Mouse (Mus musculus): ENCODE measurements at regions not wholly inside any gene's neighbourhood (a gene's known extent, or its start where the extent isn't known, plus 50 kb on each side); places are given as distances from the start of the nearest gene placed in this dataset.
"Not testable (repeated sequence)": the region's sequence is repeated elsewhere in the genome, so short reads cannot be mapped to it uniquely, and the experiment has no call there.

DNA sequence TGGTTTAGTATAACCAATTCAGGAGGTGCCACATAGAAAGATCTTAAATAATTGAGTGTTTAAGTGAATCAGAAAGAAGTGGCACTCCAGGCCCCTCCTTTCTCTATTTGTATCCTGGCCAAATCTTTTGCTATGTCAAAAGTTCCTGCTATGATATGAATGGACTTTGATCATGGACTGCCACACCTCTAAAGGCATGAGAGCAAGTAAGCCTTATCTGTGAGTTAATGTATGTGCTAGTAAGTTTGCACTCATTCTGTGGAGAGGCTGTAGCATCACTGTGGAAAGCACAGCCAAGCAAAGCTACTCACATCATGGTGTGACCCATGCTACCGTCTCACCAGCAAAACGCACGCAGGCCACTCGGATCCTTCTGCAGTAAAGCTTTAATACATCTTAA lies 140.2 kb downstream of the Jrkl start:
- DNase-seq: no peak

DNA sequence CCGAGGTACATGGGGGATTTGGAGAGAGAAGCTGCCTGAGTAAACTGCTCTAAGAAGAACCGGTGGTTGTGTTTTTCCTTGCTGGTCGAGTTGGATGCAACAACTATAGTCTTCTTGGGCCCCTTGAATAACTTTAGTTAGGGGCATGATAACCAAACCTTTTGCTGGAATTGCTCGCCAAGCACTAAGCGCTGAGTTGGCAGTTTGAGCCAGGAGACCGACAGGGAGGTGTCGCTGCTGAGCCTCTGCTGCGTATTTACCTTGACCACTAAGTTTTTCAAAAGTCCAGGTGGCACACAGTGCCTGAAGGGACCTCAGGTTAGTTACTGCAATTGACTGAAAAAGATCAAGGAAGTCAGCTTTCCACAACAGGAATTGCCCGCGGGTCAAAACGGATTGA lies 162.0 kb downstream of the Jrkl start:
- DNase-seq: no peak

DNA sequence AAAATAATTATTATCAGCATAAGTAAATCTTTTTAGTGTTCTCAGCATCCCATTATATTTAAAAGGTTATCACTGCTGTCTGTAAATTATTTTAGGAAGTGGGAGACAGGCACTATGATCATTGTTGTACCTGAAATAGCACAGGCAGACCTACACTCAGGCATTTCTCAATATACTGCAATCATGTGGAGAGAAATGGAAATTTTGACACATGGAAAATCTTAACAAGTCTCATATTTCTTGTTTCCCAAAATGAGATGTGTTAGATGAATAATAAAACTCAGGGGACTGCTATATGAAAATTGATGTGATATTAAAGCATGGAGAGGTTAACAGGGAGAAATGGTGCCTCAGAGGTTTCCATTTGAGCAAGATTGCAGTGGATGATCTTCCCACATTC lies 196.6 kb downstream of the Jrkl start:
- DNase-seq: no peak

DNA sequence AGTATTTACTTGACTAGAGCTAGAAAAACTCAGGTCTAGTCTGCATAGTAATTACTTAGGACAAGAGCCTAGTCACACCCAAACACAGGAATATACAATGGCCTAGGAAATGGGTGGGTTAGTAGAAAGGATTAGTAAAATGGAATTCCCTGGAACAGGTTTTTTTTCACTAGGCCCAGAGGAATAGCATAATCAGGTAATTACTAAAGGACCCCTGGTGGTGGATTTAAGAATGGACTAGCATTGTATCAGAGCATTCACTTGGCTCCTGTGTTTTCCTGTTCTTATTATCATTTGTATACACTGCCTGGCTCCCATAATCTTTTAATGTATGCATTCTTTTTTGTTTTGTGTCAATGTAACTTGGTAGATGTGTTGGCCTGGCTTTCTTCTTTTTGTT lies 226.6 kb downstream of the Jrkl start:
- no peak for DNase-seq

DNA sequence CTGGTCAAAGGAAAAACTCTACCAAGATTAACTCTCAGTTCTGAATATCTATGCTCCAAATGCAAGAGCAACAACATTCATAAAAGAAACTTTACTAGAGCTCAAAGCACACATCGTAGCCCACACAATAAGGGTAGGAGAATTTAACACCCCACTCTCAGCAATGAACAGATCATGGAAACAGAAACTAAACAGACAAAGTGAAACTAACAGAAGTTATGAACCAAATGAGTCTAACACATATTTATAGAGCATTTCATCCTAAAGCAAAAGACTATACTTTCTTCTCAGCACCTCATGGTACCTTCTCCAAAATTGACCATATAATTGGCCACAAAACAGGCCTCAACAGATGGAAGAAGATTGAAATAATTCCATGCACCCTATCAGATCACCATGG lies 262.4 kb downstream of the Jrkl start:
- not testable (repeated sequence) for DNase-seq

DNA sequence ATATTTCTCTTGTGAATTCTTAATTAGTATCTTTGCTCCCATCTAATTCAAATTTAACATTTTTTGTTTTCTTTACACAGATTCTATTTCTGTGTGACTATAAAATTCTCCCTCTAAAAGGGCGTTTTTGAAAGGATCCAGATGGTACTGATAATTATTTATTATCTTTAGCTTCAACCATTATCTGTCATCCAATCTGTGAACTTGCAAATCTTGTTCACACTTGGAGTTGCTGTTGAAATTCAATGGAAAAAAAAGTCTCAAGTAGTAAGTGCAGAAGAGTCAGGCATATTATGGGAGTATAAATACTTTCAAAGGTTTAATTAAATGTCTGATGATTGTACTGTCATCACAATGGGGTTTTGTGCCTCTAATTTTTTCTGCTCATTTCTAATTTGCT lies 272.6 kb downstream of the Jrkl start:
- no peak for DNase-seq

DNA sequence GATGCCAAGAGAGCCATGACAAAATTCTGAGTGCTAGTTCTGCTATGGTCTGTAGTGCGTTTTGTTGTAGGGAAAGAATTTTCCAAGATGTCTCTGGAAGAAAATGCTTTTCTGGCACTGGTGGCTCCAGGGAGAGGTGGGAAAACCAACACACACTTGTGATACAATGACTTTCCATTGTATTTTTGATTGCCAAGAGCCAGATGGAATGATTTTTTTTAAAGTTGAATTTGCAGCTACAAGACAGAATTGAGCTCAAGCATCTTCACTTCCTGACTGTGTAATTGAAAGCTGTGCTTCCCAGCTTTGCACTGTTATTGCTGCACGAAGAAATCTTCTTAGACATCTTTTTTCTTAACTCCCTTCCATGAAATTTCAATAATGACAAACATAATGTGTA lies 285.3 kb downstream of the Jrkl start:
- DNase-seq: no peak

DNA sequence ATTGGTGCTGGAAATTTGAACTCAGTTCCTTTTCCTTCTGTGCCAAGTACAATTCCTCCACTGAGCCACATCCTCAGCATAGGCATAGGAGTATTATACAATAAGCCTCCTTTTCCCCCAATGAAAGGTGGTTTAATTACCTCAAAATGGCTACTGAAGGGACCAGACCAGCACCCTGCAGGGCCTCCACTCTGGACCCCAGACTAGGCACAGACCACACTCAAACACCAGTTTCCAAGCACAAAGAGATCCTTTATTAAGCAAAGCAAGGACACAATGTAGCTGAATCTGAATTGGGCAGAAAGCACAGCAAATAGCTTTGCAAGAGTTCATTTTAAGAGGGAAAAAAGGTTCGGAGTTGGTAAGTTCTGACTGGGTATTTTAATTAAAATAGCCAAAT lies 299.5 kb downstream of the Jrkl start:
- no peak for DNase-seq

DNA sequence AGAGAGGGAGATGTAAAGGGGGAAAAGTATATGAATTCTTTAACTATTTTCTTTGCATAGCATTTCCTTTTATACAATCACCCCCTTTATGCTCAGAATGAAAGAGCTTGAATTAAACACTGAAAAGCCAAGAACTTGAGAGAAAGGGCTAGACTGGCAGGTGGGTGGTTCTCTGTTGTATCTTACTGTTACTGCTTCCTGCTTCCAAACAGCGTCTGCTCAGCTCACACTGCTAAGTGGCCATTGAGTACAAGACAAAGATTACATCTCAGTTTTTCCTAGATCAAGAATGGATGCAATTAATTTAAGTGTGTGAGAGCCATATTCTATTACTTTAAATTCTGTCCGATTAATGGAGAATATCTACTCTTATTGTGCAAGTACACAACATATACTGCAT lies 300.2 kb downstream of the Jrkl start:
- DNase-seq: no peak

DNA sequence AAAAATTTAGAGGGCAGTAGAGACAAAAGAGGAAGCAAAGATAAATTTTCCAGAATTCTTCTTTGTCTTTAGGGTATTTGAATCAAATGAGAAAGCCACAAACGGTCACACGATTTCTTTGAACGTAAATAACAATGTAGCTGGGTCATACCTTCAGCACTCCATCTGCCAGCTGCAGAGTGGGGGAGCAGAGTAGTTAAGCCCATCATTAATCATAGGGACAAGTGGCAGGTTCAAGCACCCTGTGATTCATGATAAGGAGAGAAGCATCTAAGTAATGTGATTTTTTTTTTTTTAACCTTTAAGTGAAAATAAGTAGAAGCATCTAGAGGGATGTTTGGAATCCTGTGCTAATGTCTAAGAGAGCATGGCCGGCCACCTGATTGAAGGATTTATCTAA lies 300.6 kb downstream of the Jrkl start:
- DNase-seq: no peak

DNA sequence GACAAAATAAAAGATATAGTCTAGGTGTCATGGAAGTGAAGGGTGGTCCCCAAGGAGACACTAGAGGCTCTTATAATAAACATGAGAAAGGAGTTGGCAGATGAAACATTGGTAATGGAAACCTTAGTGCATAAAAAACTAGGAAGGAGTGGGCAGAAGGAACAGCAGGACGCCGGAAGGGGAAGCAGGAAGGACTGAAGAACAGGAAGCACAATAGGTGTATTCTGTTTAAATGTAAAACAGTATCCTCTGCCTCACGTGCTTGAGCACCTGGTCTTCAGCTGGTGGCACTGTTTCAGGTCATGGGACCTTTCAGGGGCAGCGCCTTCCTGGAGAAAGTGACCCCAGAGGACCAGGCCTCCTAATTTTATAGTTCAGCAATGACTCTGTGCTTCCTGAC lies 310.6 kb downstream of the Jrkl start:
- no peak for DNase-seq

DNA sequence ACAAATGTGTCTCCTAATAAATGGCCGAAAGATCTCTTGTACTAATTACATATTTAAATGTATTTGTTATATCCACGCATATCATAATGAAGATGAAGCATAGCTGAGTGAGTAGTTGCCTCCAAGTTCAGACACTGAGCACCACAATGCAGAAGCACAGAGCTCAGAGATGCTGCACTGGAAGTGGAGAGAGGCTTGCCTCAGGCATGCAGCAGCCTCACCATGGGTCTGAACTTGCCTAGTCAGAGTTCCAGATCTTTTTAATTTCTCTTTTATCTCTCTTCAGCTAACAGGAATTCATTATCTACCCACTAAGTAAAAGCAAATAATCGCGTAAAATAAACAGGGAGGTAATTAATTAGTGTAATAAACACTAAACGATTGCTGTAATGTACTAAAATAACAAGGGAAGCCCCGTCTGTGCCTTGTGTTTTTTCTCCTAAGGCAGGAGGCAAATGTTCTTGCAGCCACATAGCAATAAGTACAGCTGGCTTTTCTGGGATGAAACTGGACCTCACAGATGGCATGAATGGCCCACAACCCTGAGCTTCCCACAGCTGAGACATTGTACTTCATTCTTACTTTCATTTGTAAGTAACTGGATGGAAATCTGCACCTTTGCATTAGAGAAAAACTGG lies 320.0 kb downstream of the Jrkl start:
- no peak for DNase-seq

DNA sequence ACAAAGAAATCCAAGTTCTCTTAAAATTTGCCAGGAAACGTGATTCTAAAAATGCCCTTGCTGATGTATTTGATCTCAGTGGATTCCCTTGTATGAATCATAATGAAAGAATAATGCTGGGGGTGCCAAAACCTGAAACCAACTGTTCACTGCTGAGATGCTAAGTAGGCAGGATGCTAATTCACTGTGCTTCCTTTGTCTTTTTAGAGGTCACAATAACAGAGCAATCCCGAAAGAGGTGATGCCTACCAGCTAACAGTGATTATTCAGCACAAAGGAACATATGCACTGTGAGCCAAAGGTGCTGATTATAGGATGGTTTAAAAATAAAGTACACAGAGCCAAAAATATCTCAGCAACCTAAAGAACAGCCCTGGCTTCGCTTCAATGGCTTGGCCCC lies 344.9 kb downstream of the Jrkl start:
- no peak for DNase-seq

DNA sequence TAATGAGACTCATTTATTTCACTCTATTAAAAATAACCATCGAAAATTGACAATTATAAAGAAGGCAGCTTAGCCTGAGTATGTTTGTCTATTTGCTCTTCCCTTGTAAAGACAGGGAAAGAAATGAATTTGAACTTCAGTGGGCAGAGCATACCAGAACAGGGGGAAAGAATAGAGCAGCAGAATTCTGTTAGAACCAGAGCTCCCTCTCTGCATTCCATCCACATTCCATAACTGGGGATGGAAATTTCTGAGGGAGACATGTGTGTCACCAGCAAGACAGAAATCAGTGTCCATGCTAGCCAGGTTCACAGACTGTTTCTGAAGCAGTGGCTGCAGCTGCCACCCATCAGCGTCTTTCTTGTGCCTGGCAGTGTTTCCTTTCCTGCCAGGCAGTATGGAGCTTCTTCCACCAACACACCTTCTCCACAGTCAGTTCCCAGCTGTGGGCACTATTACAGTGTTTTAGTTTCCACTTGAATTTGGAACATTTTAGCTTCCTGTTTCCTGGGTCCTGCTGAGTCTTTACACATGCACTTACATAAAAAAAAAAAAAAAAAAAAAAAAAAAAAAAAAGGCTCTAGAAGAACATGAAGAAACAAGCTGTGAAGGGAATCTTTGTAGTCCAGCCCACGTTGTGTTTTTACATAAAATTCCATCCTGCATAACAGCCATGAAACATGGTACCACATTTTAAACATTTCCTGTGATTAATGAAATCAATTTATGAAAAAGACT lies 365.7 kb downstream of the Jrkl start:
- DNase-seq: no peak

DNA sequence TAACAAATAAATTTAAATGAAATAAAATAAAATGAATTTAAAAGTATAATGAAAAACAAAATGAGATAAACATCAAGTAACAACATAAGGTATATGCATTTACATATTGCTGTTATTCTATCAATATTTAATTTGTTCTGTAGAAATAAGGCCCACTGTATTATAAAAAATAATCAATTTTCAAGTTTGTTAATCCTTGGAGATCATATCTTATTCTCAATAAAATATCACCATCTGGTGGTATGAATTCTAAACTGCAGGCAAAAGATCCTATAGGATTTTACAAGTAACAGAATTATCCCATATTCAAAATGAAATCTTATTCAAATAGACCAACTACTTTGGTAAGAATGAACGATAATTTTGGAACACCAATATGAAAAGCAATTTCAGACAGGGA lies 369.1 kb downstream of the Jrkl start:
- no peak for DNase-seq

DNA sequence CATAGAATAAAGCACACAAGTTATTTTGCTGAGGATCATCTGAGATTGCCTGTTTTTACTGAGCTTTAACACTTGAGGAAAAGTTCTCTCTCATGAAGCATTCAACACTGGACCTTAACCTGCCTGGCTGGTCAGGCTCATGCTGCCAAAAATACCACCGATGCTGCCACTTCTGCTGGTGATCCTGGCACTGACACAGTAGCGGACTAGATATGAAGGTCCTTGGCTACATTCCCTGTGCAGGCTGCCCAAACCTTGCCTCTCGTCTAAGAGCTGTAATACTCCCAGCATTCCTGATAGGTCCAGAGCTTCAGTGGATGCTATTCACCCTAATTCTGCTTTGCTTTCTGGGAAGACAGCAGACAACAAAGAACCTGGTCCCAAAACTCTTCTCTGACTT lies 374.7 kb downstream of the Jrkl start:
- peak; percentile 4 to 15 for DNase-seq
